Mouse (Mus musculus): ENCODE data around the gene Rab26. TPM values are rescaled to one million over a fixed set of nuclear protein-coding genes. Genes with fewer than 3 reads are reported as not detected.

Rab26 gene
- total RNA-seq (2022): 1 to 10 TPM in 3 of 4 experiments, under 1 TPM in 1; 0.81 to 3.5 (median 2.4) TPM

DNA sequence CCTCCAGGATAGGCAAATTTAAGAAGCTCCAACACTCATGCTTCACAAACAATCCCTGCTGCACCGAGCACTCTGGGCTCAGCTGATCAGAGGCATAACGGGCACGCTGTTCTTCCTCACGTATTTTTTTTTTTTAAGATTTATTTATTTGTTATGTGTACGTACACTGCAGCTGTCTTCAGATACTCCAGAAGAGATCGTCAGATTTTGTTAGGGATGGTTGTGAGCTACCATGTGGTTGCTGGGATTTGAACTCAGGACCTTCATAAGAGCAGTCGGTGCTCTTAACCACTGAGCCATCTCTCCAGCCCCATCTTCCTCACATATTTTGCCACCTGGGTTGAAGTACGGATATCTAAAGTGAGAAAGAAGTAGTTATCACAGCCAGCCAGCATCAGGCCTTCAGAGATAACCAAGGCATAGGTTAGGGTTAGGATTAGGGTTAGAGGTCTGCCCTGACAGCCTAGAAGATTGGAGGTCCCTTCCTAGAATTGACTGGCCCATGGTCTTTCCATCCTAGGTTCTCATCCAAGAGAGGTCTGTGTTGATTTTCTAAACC is at the start of gene Rab26:
Rab26 (minus strand) TSS at position 51 of the 559 bp plus-strand sequence.
- DNase-seq: no peak

DNA sequence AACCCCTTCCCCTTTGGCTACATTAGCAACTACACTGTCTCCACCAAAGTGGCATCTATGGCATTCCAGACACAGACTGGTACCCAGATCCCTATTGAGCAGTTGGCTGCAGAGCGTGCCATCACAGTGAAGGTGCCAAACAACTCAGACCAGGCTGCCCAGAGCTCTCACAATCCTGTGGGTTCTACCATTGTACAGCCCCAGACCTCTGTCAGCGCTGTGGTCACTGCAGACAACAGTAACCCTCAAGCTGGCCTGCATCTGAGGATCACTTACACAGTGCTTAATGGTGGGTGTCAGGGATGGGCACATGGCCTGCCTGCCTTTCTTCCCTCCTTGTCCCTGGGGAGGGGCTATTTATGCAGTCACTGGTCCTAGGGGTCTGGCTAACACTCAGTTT is 46.3 kb upstream of the Rab26 start:
- no peak for DNase-seq

DNA sequence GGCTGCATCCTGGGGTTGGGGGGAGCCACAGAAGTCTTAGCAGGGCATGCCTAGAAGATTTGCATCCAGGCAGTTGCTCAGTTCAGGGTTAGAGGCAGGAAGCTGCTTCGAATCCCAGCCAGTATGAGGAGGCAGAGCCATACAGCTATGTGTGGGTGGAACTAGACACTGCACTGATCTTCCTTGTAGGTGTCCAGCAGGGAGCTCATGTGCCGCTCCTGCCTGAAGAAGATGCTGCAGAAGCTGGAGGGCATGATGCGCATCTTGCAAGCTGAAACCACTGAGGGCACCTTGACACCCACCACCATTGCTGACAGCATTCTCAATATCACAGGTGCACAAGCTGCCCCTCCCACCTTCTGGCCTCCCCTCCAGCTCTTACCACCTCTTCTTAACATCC is 45.5 kb upstream of the Rab26 start:
- no peak for DNase-seq

DNA sequence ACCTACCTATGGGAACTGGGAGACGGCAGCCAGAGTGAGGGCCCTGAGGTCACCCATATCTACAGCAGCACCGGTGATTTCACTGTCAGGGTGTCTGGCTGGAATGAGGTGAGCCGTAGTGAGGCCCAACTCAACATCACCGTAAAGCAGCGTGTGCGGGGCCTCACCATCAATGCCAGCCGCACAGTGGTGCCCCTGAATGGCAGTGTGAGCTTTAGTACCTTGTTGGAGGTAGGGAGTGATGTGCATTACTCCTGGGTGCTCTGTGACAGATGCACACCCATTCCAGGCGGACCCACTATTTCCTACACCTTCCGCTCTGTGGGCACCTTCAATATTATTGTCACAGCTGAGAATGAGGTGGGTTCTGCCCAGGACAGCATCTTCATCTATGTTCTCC is 39.8 kb upstream of the Rab26 start:
- no peak for DNase-seq

DNA sequence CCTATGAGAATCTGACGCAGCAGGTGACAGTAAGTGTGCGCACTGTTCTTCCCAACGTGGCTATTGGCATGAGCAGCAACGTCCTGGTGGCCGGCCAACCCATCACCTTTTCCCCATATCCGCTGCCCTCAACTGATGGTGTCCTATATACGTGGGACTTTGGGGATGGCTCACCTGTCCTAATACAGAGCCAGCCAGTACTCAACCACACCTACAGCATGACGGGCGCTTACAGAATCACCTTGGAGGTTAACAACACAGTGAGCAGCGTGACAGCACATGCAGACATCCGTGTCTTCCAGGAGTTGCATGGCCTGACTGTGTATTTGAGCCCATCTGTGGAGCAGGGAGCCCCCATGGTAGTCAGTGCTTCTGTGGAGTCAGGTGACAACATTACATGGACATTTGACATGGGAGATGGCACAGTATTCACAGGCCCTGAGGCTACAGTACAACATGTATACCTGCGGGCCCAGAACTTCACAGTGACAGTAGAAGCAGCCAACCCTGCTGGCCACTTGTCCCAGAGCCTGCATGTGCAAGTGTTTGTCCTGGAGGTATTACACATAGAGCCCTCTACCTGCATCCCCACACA is 38.7 kb upstream of the Rab26 start:
- DNase-seq: no peak

DNA sequence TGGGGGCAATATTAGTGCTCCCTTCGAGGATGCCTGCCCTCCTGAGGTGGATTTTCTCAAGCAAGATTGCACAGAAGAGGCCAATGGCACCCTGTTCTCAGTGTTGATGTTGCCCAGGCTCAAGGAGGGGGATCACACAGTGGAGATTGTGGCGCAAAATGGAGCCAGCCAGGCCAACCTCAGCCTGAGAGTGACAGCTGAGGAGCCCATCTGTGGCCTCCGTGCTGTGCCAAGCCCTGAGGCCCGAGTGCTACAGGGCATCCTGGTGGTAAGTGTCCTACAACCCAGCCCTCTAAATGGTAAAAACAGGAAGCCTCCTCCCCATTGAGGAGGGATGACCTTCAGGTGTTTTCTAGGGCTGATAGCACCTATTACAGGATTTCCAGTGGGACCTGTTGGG is 35.8 kb upstream of the Rab26 start:
- no peak for DNase-seq

DNA sequence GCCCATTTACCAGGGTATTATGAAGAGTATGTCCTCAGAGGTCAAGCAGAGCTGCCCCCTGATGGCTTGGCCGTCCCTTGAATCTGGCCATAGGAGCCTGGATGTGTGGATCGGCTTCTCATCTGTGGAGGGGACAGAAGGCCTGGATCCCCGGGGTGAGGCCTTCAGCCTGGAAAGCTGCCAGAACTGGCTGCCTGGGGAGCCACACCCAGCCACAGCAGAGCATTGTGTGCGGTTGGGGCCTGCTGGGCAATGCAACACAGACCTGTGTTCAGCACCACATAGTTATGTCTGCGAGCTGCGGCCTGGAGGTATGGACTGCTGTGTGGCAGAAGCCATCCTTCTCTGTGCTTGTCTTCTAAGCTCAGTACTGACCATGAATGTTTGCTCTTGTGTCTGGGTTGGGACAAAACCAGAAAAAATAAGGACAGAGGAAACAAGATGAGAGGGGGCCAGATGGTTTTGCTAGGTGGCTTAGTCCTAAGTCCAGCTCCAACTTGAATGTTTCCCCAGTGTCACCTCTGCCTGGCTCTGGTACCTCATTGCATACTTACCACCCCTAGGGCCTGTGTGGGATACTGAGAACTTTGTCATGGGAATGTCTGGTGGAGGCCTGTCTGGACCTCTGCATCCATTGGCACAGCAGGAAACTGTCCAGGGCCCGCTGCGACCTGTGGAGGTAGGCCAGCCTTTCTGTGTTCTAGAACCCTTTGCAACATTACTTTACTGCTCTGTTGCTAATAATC is 33.2 kb upstream of the Rab26 start:
- no peak for DNase-seq

DNA sequence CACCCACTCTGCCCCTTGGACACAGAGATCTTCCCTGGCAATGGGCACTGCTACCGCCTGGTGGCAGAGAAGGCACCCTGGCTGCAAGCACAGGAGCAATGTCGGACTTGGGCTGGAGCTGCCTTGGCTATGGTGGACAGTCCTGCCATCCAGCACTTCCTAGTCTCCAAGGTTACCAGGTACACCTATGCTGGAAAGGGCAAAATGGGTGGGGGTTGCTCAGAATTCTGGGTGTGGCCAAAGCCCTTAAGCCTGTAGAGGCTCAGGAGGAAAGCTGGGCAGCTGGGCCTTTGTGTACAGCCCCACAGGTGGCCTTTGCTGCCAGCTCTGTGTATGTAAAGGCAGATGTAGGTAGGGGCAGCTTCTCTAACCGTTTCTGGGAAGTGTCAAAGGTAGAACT is 31.8 kb upstream of the Rab26 start:
- no peak for DNase-seq

DNA sequence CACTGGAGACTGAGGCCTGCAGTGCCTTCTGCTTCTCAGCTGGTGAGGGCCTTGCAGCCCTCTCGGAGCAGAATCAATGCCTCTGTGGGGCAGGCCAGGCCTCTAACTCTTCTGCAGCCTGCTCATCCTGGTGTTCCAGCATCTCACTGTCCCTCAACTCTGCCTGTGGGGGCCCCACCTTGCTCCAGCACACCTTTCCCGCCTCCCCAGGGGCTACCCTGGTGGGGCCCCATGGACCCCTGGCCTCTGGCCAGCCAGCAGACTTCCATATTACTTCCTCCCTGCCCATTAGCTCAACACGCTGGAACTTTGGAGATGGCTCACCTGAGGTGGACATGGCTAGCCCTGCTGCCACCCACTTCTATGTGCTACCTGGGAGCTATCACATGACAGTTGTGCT is 31.1 kb upstream of the Rab26 start:
- DNase-seq: no peak

DNA sequence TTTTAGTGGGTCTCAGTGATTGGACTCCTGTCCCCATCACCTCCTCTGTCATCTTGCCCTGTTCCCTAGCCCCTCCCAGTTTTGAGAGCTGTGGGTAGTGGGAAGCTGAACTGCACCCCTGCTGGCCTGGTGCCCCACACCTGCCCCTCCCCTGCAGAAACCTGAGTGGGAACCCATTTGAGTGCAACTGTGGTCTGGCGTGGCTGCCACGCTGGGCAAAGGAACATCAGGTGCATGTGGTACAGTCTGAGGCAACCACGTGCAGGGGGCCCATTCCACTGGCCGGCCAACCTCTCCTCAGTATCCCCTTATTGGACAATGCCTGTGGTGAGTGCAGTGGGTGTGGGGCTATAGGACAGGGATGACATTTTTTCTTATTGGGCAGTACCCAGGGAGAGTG is 30.4 kb upstream of the Rab26 start:
- DNase-seq: no peak

DNA sequence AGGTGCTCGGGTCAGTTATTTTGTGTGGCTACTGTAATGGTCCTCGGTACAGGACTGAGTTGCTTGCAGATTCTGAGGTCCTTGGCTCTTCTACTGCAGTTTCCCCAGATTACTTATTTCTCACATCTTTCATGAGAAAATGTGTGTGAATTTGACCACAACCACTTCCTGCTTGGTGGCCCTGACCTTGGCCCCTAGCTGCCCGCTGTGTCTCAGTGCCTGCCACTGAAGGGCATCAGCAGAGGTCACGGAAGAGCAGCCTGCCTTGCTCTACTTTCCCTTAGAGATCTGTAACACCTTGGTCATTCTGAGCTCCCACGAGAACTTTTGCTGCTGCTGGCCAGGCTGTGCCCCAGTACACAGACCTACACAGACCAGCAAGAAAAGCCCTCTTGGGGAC is 29.6 kb upstream of the Rab26 start:
- no peak for DNase-seq

DNA sequence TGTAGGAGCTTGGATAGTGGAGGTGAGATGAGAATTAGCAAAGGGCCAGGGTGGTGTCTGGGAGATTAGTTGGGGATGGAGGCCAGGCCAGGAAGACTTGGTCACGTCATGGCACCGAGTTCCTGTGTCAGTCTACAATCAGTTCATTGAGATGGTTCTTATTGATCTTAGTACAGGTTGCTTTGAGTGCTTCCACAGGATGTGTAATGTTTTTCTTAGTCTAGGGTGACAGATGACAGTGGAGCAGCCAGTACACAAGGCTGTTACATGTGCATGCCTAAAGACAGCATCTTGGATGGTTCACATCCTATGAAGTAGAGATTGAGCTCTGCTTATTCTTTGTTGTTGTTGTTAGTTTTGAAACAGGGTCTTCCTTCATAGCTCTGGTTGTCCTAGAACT is 27.6 kb upstream of the Rab26 start:
- DNase-seq: no peak

DNA sequence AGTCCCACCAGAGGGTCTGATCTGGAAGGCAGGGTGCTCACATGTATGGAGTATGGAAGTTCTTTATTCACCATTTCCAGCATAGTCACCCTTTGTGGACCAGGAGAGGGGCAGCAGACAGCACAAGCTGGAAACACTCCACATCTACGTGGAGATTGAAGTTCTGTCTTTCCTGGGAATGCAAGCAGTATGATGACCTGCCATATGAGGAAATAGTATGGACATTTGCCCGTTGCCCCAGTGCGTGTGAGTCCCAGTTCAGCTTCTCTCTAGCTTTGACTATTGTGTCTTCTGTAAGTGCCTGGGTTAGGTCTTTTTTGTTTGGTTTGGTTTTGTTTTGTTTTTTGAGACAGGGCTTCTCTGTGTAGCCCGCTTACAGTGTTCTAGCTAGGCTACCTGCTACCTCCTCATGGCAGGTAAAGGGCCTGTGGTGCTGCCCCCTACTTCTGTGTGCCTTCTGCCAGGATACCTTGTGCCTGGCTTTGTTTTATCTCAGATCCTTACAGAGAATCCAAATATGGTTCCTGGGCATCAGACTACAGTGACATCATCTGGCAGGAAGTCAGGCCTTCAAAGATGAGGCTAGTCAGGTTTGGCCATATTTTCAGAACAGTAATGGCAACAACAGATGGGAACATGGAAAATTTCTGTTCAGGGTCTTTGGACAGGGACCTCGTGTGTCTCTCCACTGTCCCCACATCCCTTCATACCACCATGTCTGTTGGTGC is 26.5 kb upstream of the Rab26 start:
- no peak for DNase-seq

DNA sequence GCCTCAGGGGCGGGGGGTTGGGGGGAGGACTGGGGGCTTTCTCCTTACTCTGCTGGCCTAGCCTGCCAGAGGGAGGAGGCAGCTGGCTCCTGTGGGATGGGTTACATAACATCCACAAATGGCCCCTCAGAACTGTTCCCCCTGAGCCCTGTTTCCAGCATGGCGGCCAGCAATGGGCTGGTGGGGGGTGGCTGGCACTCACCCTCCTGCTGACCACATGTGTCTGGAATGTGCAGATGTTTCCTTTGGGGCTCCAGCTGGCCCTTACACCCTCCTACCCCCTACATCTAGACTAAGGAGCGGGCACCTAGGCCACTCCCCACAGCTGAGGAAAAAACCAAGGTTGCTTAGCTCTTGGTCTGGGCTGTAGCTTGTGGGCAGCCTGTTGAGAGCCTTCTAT is 25.1 kb upstream of the Rab26 start:
- no peak for DNase-seq

DNA sequence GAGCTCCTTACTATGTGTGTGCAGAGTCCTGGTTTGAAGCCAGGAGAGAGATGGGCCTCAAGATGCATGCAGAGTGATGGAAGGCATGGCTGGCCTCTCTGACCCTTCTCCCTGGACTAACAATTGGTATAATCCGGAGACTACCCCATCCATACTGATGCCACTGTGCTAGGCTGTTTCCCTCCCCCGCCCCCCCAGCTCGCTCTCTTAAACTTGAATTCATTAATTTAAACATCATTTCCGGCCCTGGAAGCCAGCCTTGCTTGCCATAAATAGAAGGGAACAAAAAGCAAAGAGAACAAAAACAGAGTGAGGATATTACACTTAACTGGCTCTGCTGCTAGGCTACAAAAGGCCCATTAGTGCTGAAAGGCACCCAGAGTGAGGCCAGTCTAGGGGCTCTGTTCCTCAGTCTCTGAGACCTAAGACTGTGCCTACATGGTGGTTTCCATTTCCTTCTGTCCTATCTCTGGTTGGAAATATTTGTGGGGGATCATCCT is 24.6 kb upstream of the Rab26 start:
- DNase-seq: no peak

DNA sequence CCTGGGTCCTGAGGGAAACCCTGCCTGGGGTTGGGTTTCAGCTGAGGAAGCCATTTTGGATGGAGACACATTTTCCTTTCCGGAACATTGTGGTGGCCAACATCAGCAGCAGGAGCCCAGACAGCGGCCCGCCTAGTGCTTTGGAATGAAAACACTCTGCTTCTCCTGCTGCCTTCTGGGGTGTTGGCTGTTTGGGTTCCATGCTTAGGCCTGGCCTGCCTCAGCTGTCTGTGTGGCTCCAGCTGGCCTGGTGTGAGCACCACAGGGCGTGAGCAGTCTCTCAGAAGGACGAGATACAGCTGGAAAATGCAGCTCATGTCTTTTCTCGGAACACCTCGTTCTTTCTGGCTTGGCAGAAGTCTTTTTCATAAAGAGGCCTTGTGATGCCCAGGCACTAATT is 23.1 kb upstream of the Rab26 start:
- DNase-seq: no peak

DNA sequence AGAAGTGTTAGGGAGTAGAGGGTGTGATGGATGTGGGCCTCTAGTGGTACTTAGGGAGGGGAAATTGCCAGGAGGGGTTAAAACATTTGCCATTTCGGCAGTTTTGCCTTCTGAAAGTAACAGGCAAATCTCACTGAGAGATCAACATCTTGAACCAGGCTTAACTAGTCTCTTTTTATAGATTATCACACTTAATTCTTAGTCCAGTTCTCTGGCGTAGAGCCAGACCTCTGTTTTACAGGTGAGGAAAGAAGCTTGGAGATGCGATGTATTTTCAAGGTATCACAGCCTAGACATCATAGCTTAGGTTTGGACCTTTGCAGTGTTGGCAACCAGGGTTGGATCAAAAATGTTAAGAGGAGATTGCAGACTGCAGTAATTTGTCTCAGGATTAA is 17.0 kb upstream of the Rab26 start:
- DNase-seq: no peak

DNA sequence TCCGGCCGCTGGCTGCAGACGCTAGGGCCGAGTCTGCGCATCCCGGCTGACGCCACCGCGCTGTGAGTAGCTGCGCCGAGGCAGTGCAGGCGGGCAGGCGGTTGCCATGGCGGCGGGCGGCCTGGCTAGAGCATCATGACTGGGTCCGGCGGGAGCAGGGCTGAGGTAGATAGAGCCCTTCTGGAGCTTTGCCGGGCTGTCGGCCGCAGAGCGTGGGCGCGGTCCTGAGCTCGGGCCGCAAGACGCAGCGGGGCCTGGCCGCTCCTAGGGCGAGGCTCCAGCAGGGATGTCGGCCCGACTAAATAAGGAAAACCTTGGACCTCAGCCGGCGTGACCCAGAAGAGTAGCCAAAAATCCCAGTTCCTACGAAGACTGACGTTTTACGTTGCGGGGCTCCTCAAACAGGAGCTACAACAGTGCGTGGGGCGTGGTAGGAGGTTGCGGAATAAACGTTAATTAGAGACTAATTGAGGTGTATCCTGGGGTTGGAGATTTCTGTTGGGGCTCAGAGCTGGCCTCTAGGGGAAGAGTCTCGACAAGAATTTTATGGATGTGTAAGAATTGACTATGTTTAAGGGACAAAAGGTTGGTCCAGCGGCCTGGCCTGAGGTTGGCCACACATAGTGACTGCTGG is 16.5 kb upstream of the Rab26 start:
- DNase-seq: peak; percentile 76

DNA sequence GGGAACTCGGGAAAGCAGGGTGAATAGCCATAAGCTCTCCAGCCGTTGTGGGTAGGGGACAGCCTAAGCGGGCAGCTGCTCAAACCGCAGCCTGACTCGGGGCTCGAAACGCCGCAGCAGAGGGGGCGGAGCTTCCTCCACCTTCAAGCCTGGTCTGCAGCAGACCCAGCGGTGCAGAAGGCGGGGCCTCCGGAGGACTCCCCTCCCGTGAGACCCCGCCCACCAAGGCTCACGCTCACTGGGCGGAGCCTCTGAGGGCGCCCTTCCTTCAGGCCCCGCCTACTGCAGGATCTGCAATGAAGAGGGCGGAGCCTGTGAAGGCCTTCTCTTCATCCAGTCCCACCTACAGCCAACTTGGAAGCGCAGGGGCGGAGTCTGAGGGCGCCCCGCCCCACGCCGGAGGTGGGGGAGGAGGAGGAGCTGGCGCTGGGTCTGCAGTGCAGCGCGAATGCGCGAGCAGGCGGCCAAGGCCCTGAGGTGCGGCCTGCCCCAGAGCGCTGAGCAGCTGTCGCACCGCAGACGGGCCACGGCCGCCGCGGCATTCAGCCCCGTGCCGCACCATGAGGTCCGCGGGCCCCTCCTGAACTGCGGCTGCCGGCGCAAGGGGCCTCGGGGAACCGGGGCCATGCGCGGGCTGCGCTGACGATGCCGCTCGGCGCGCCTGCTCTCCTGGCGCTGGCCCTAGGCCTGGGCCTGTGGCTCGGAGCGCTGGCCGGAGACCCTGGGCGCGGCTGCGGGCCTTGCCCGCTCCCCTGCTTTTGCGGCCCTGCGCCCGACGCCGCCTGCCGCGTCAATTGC is 15.8 kb upstream of the Rab26 start, which contains the start of gene Pkd1:
Pkd1 (plus strand) TSS at position 217 of the 798 bp plus-strand sequence.
- peak; percentile 99 for DNase-seq

DNA sequence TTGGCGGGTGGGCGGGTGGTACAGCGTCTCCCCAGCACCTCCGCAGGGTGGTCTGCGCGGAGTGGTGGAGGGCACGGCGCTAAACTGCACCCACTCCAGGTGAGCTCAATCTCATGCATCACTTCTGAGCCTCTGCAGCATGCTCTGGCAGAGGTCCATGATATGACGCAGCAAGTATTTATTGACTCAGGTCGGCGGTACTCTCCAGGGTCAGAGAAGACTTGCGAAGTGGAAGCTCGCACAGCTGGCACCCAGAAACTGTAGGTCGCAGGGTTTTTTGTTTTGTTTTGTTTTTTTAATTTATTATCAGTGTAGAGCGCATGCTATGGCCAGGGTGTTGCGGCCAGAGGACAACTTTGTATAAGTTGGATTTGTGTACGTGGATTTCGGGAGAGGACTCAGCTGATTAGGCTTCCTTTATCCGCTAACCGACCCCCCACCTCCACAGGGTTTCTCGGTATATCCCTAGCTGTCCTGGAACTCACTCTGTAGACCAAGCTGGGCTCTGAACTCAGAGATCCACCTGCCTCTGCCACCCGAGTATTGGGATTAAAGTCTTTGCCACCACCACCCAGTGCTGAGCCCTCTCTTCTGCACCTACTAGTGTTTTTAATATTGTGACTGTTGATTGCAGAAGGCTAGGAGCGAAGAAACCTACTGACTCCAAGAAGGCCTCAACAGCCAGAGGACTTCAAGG is 15.1 kb upstream of the Rab26 start:
- peak; percentile 77 for DNase-seq

DNA sequence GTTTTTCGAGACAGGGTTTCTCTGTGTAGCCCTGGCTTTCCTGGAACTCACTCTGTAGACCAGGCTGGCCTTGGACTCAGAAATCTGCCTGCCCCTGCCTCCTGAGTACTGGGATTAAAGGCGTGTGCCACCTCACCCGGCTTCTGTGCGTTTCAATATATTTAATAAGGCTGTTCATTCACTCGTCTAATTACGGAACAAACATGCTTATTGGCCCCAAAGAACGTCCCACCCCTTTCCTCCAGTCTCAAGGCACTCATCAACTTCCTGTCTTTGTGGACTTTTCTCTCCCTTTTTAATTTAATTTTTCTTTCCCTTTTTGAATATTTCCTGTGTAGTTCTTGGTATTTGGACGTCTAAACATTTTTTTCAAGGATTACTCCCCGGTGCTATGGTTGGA is 14.4 kb upstream of the Rab26 start:
- no peak for DNase-seq
